ENCODE assay signal across 7 mouse cellular contexts in the genomic region with DNA sequence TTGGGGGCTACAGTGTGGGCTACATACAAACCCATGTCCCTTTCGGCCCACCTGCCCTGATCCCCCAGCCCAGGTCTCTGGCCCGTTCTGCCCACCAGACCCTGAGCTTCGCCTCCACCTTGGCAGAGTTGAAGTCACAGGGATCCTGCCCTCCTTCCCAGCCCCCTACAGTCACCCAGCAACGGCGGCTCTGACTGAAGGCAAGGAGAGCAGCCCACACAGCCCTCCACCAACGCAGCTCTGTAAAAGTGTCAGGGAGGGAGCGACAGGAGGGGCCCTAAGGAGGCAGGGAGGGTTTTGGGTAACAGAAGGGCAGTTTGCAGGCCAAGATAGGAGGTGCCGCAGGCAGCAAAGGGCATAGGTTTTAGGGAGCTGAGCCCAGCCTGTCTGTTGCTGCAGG. TPM values are rescaled to one million over a fixed set of nuclear protein-coding genes. Genes with fewer than 3 reads are reported as not detected.
A peak's percentile ranks its signal among the peaks of the same experiment; 100 is the strongest.
DNase-seq lines count a peak whose midpoint lies in the region; ATAC-seq and TF ChIP-seq lines count a peak whose summit lies in the region.

No protein-coding gene starts in this region.

- peak overlapping the region; percentile 79 for H3K4me2 ChIP-seq in embryonic facial prominence, embryonic 14.5 days (ENCODE audit: low read depth, low read length)
- peak overlapping the region; percentile 69 for H3K4me2 ChIP-seq in hindbrain, embryonic 16.5 days (ENCODE audit: low read length)
- peak overlapping the region; percentile 78 for H3K4me2 ChIP-seq in neural tube, embryonic 12.5 days (replicated peaks)

- H3K4me1 ChIP-seq in liver, adult 2 months (ENCODE audit: control insufficient read depth, insufficient read depth, low read length) = peaks cover 13% of the 10 kb centered on the region
- peaks cover 23% of the 10 kb centered on the region for H3K4me1 ChIP-seq in embryonic facial prominence, embryonic 14.5 days (ENCODE audit: control insufficient read depth, insufficient read depth, low read length)
- H3K4me1 ChIP-seq in hindbrain, embryonic 16.5 days (ENCODE audit: control insufficient read depth, insufficient read depth, low read depth, low read length) = peaks cover 20% of the 10 kb centered on the region
- H3K4me1 ChIP-seq in neural tube, embryonic 12.5 days = peaks cover 26% of the 10 kb centered on the region

- DNase-seq in liver, adult 2 months (ENCODE audit: extremely low read depth, low read depth, low spot score) = no peak
- no peak for DNase-seq in liver
- DNase-seq in embryonic facial prominence, embryonic 14.5 days (ENCODE audit: low spot score) = no peak
- DNase-seq in embryo, embryonic 10 days (ENCODE audit: low spot score) = no peak
- no peak for DNase-seq in testis, postnatal 10 days (ENCODE audit: low spot score)

- H3K79me2 ChIP-seq in liver, adult 2 months (ENCODE audit: control insufficient read depth, insufficient read depth, low read length) = peaks cover 27% of the 10 kb centered on the region

- H3K9ac ChIP-seq in liver, adult 2 months (ENCODE audit: low read depth, low read length) = peak overlapping the region; percentile 25; the same call in 1 of the 2 replicates
- peak overlapping the region; percentile 90 for H3K9ac ChIP-seq in embryonic facial prominence, embryonic 14.5 days (ENCODE audit: low read depth, low read length)
- H3K9ac ChIP-seq in hindbrain, embryonic 16.5 days (ENCODE audit: low read depth, low read length) = peak overlapping the region; percentile 47
- peak overlapping the region; percentile 77 for H3K9ac ChIP-seq in neural tube, embryonic 12.5 days

- TF ChIP-seq CTCF in liver, adult 2 months (IDR thresholded peaks at IDR 0.05; ENCODE audit: low read depth, low read length) = no peak

- peaks cover 16% of the 10 kb centered on the region for H3K36me3 ChIP-seq in liver, adult 2 months (ENCODE audit: control insufficient read depth, insufficient read depth, low read length)
- peaks cover 32% of the 10 kb centered on the region for H3K36me3 ChIP-seq in embryonic facial prominence, embryonic 14.5 days (ENCODE audit: control insufficient read depth, insufficient read depth, low read length)
- H3K36me3 ChIP-seq in hindbrain, embryonic 16.5 days (ENCODE audit: control insufficient read depth, insufficient read depth, low read length) = peaks cover 20% of the 10 kb centered on the region
- H3K36me3 ChIP-seq in neural tube, embryonic 12.5 days = peaks cover 33% of the 10 kb centered on the region

- H3K9me3 ChIP-seq in embryonic facial prominence, embryonic 14.5 days (ENCODE audit: control insufficient read depth, low read length) = no peaks in the 10 kb centered on the region
- H3K9me3 ChIP-seq in hindbrain, embryonic 16.5 days (ENCODE audit: control insufficient read depth, low read length) = no peaks in the 10 kb centered on the region
- H3K9me3 ChIP-seq in neural tube, embryonic 12.5 days = no peaks in the 10 kb centered on the region

- 76% methylated on average over 8 of the region's 8 CpGs for WGBS in liver, adult 2 months
- 68% methylated on average over 8 of the region's 8 CpGs for WGBS in embryonic facial prominence, embryonic 14.5 days
- WGBS in hindbrain, embryonic 16.5 days = 60% methylated on average over 8 of the region's 8 CpGs
- 65% methylated on average over 8 of the region's 8 CpGs for WGBS in neural tube, embryonic 12.5 days

- ATAC-seq in embryonic facial prominence, embryonic 14.5 days (ENCODE audit: low read depth) = no peak
- no peak for ATAC-seq in hindbrain, embryonic 16.5 days
- no peak for ATAC-seq in neural tube, embryonic 12.5 days (ENCODE audit: low FRiP score, low read depth)

- no peak for TF ChIP-seq POLR2A in liver, adult 2 months (IDR thresholded peaks at IDR 0.05; ENCODE audit: extremely low read depth, insufficient read depth, low read length)

- H3K27ac ChIP-seq in liver, adult 2 months (replicated peaks; ENCODE audit: insufficient read depth, low read depth, low read length) = no peak overlapping the region
- no peak overlapping the region; the same call in 1 of the 2 replicates for H3K27ac ChIP-seq in embryonic facial prominence, embryonic 14.5 days (replicated peaks; ENCODE audit: low read depth, low read length)
- H3K27ac ChIP-seq in hindbrain, embryonic 16.5 days (ENCODE audit: low read depth, low read length) = no peak overlapping the region
- no peak overlapping the region for H3K27ac ChIP-seq in neural tube, embryonic 12.5 days

- peak overlapping the region; percentile 59; the same call in 1 of the 2 replicates for H3K4me3 ChIP-seq in liver, adult 2 months (ENCODE audit: insufficient read depth, low read depth, low read length)
- peak overlapping the region; percentile 80 for H3K4me3 ChIP-seq in embryonic facial prominence, embryonic 14.5 days (ENCODE audit: low read depth, low read length)
- H3K4me3 ChIP-seq in hindbrain, embryonic 16.5 days (ENCODE audit: low read length) = no peak overlapping the region
- no peak overlapping the region; the same call in 1 of the 2 replicates for H3K4me3 ChIP-seq in neural tube, embryonic 12.5 days

- H3K27me3 ChIP-seq in liver, adult 2 months (ENCODE audit: control insufficient read depth, insufficient read depth, low read length) = no peaks in the 10 kb centered on the region
- no peaks in the 10 kb centered on the region for H3K27me3 ChIP-seq in embryonic facial prominence, embryonic 14.5 days (replicated peaks; ENCODE audit: control insufficient read depth, insufficient read depth, low read length)
- H3K27me3 ChIP-seq in hindbrain, embryonic 16.5 days (replicated peaks; ENCODE audit: control insufficient read depth, insufficient read depth, low read length) = no peaks in the 10 kb centered on the region
- H3K27me3 ChIP-seq in neural tube, embryonic 12.5 days (replicated peaks) = peaks cover 9% of the 10 kb centered on the region; the same call in 1 of the 2 replicates

RNA-seq across cellular contexts. Expression of a gene that starts 14.0 kb away (rescaled TPM):
- 14.8 and 16.7 TPM in 2 replicates for total RNA-seq in liver, adult 2 months (2014; rRNA removed)
- polyA plus RNA-seq in liver, adult 2 months (2012; rRNA removed) = 21.2 and 29.0 TPM in 2 replicates
- 13.5 and 14.9 TPM in 2 replicates for polyA plus RNA-seq in embryonic facial prominence, embryonic 14.5 days (2014; fragmentation: Nextera tagmentation; extraction: Ambion mirVana)
- polyA plus RNA-seq in hindbrain, embryonic 16.5 days (2015; fragmentation: Nextera tagmentation; extraction: Ambion mirVana) = 21.9 and 23.9 TPM in 2 replicates
- polyA plus RNA-seq in neural tube, embryonic 12.5 days (2016; fragmentation: Nextera tagmentation; extraction: Ambion mirVana) = 15.9 and 17.4 TPM in 2 replicates

RNA-seq across cellular contexts. Expression of a gene that starts 14.3 kb away (rescaled TPM):
- total RNA-seq in liver, adult 2 months (2014; rRNA removed) = 7.7 and 10.9 TPM in 2 replicates
- 38.2 and 53.9 TPM in 2 replicates for polyA plus RNA-seq in liver, adult 2 months (2012; rRNA removed)
- polyA plus RNA-seq in embryonic facial prominence, embryonic 14.5 days (2014; fragmentation: Nextera tagmentation; extraction: Ambion mirVana) = 61.5 and 70.3 TPM in 2 replicates
- 115 and 118 TPM in 2 replicates for polyA plus RNA-seq in hindbrain, embryonic 16.5 days (2015; fragmentation: Nextera tagmentation; extraction: Ambion mirVana)
- 84.0 and 84.6 TPM in 2 replicates for polyA plus RNA-seq in neural tube, embryonic 12.5 days (2016; fragmentation: Nextera tagmentation; extraction: Ambion mirVana)

RNA-seq across cellular contexts. Expression of a gene that starts 17.4 kb away (rescaled TPM):
- total RNA-seq in liver, adult 2 months (2014; rRNA removed) = 0.37 and 0.40 TPM in 2 replicates
- polyA plus RNA-seq in liver, adult 2 months (2012; rRNA removed) = 0.34 and 0.60 TPM in 2 replicates
- polyA plus RNA-seq in embryonic facial prominence, embryonic 14.5 days (2014; fragmentation: Nextera tagmentation; extraction: Ambion mirVana) = 0.07 and 0.19 TPM in 2 replicates
- 0.11 and 0.14 TPM in 2 replicates for polyA plus RNA-seq in hindbrain, embryonic 16.5 days (2015; fragmentation: Nextera tagmentation; extraction: Ambion mirVana)
- polyA plus RNA-seq in neural tube, embryonic 12.5 days (2016; fragmentation: Nextera tagmentation; extraction: Ambion mirVana) = not detected in 2 replicates

RNA-seq across cellular contexts. Expression of a gene that starts 30.1 kb away (rescaled TPM):
- total RNA-seq in liver, adult 2 months (2014; rRNA removed) = 13.7 and 20.9 TPM in 2 replicates
- polyA plus RNA-seq in liver, adult 2 months (2012; rRNA removed) = 33.9 and 39.3 TPM in 2 replicates
- polyA plus RNA-seq in embryonic facial prominence, embryonic 14.5 days (2014; fragmentation: Nextera tagmentation; extraction: Ambion mirVana) = 34.2 and 36.5 TPM in 2 replicates
- polyA plus RNA-seq in hindbrain, embryonic 16.5 days (2015; fragmentation: Nextera tagmentation; extraction: Ambion mirVana) = 48.6 and 49.9 TPM in 2 replicates
- polyA plus RNA-seq in neural tube, embryonic 12.5 days (2016; fragmentation: Nextera tagmentation; extraction: Ambion mirVana) = 45.0 and 51.2 TPM in 2 replicates

RNA-seq across cellular contexts. Expression of a gene that starts 36.4 kb away (rescaled TPM):
- 2.7 and 4.1 TPM in 2 replicates for total RNA-seq in liver, adult 2 months (2014; rRNA removed)
- polyA plus RNA-seq in liver, adult 2 months (2012; rRNA removed) = 10.4 and 11.9 TPM in 2 replicates
- 36.3 and 39.0 TPM in 2 replicates for polyA plus RNA-seq in embryonic facial prominence, embryonic 14.5 days (2014; fragmentation: Nextera tagmentation; extraction: Ambion mirVana)
- polyA plus RNA-seq in hindbrain, embryonic 16.5 days (2015; fragmentation: Nextera tagmentation; extraction: Ambion mirVana) = 622 and 635 TPM in 2 replicates
- polyA plus RNA-seq in neural tube, embryonic 12.5 days (2016; fragmentation: Nextera tagmentation; extraction: Ambion mirVana) = 184 and 199 TPM in 2 replicates

Comparison
In these comparisons a context has a peak if more than half of its experiments do, and no peak if none do; other contexts are left out.
1. H3K4me3 ChIP-seq: peak in liver, adult 2 months (single experiment) and embryonic facial prominence, embryonic 14.5 days (single experiment); none in hindbrain, embryonic 16.5 days (single experiment) and neural tube, embryonic 12.5 days (single experiment).
2. H3K9ac ChIP-seq: peak in every context shown above with its lines; median percentile 90 in embryonic facial prominence, embryonic 14.5 days; 77 in neural tube, embryonic 12.5 days; 47 in hindbrain, embryonic 16.5 days; 25 in liver, adult 2 months.
3. Peak in every context shown above with its lines, with median percentiles within 50 percentile points of each other: H3K4me2 ChIP-seq.